Mouse (Mus musculus) erythroblast, adult 5-6 weeks (primary cell): ENCODE data around the gene Nxph4. TPM values are rescaled to one million over a fixed set of nuclear protein-coding genes. Genes with fewer than 3 reads are reported as not detected.
A peak's percentile ranks its signal among the peaks of the same experiment; 100 is the strongest.

Experiments
- ATAC-seq: replicated peaks from 2 replicates; pipeline ENCODE4 v1.8.0; 2016; ENCODE audit warnings: moderate number of reproducible peaks, mild to moderate bottlenecking, moderate TSS enrichment, inconsistent platforms; ENCODE audit not compliant: poor library complexity, low FRiP score, severe bottlenecking
- total RNA-seq, 2 experiments: library from RNA; stranded (forward) in 1 of 2; stranded (reverse) in 1 of 2; fragments of 150-400 nt in 1 of 2; fragments of 200-764, 138-1000 nt in 1 of 2; gene quantifications; 2 replicates each; pipeline versions ENCODE4 v1.2.3 to v1.2.4; 2015 to 2017; ENCODE audit warnings: low replicate concordance in 2 of 2

The Nxph4 gene
- total RNA-seq (2015; ENCODE audit: low replicate concordance) (not detected in 2 replicates), total RNA-seq (2017; ENCODE audit: low replicate concordance) (not detected in 2 replicates)

GRCm38 (mm10) chr10:127534036-127534928, at the start of gene Nxph4:
TSS of gene Nxph4 (minus strand) at chr10:127534559.
- no peak for ATAC-seq

DNA sequence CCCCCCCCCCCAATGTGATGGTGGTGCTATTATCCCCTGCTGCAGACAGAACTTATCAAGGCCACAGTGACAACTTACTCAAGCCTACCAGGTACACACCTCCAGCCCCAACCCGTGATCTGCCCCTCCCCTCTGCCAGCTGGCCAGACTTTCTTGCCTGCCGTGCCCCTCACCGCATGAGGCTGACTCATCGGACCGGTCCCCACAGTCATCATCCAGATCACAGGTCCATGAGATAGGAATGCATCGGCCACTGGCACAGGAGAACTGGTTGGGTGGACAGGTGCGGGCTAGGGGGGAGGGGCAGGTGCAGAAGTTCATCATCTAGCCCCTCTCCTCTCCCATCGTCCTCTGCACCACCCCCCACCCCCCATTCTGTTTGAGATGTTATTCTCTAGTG, 49.3 kb upstream of the Nxph4 start:
- no peak for ATAC-seq

GRCm38 (mm10) chr10:127581291-127581690, 46.9 kb upstream of the Nxph4 start:
- no peak for ATAC-seq

- ATAC-seq: no peak
Observed at GRCm38 (mm10) chr10:127577982-127578381, 43.6 kb upstream of the Nxph4 start.

DNA sequence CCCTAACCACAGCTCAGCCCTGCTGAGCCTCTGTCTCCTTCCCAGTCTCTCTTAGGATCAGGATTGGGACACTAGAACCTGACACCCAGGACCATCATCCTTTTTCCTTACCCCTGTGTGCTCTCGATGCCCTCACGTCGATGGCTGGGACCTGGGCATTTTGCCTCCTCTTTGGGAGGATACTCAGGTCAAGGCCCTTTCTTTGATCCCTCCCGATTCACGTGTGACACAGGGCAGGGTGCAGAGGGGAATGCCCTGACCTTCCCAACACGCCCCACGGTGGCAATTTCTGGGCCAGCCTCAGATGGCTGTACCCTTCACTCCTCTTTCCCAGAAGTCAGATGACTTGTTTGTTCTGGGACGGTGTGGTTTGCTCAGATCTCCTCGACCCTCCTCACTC, 42.8 kb upstream of the Nxph4 start:
- ATAC-seq: no peak

- ATAC-seq: peak; percentile 62
Observed at GRCm38 (mm10) chr10:127576381-127576961, 42.1 kb upstream of the Nxph4 start.

- ATAC-seq: no peak
Observed at GRCm38 (mm10) chr10:127575741-127576140, 41.4 kb upstream of the Nxph4 start.

GRCm38 (mm10) chr10:127572281-127572680, 37.9 kb upstream of the Nxph4 start:
- no peak for ATAC-seq

GRCm38 (mm10) chr10:127570937-127571641, 36.7 kb upstream of the Nxph4 start:
- peak; percentile 64 for ATAC-seq

DNA sequence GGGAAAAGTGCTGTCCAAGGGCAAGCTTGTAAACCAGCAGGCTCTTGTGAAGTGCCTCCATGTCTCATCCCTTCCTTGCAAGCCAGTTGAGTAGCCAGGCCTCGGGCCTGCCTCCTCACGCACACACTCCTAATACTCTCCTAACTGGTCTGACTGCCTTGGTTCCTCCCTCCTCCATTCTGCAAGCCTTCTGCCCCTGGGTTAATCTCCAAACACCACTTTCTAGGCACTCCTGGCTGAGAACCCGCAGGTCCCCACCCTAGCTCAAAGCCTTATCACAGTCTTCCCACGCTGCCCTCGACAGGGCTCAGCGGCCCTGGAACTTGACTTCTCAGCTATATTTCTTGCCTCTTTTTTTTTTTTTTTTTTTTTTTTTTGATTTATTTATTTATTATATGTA, 36.0 kb upstream of the Nxph4 start:
- ATAC-seq: peak; percentile 91

GRCm38 (mm10) chr10:127569450-127569849, 35.1 kb upstream of the Nxph4 start:
- ATAC-seq: peak; percentile 66

DNA sequence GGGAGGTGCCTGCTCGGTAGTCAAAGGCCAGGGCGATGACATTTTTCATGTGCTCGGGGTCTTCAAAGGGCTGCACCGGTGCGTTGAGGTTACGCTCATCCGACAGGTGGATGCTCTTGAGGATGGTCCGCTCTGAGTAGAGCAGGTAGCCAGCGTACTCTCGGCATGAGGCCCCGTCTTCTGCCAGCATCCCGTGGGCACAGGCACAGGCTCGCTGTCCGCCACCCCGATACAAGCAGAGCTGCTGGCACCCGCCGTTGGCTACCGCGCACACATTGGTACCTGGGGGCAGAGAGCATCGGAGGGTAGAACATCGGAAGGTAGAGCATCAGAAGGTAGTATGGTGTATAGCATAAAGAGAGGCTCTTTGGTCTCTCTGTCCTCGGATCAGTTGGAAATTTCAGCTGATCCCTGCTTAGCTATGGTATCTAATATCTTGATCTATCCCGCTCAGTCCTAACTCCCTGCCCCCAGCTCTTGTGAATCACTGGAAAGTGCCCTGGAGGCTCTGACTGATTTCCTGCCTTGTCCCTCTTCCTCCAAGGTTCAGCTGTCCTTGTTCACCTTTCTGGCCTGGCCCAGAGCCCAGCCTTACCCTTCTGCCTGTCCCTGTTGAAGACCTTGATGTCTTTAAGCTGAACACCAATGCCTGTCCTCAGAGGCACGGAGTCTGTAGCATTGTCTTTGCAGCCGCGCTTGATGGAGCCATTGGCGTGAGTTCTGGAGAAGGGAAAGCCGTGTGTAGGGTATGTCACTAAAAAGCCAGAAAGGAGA, 32.4 kb upstream of the Nxph4 start:
- no peak for ATAC-seq

DNA sequence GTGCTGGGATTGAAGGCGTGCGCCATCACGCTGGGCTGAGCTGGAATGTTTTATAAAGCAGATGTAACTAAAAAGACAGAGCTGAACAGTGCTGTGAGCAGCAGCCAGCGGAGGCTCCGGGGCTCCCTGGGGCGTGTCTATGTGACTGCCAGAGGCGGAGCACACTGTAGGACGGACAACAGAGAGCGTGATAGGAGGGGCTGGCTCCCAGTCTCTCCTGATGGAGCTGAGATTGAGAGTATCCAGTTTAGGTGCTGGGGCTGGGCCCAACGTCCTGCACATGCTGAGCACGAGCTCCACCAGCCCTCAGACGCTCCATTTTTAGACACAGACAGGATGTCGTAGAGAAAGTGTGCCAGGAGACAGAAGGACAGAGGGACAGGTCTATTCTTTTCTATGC, 29.9 kb upstream of the Nxph4 start:
- no peak for ATAC-seq

DNA sequence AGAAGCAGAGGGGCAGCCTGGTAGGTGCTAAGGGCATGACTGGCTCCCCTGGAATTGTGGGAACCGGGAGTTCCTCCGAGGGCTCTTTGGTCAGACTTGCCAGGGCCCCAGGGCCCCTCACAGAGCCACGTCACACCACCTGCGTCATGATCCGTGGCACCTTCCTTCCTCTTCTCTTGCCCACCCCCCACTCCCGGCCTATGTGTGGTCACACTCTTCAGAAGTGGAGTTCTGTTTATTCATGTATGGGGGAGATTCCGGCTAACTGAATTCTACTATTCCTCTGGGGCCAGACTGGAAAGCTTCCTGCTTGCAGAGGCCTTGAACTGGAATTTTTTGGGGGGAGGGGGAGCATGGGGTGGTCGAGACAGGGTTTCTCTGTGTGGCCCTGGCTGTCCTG, 29.5 kb upstream of the Nxph4 start:
- no peak for ATAC-seq

- no peak for ATAC-seq
Observed at GRCm38 (mm10) chr10:127561145-127561544, 26.8 kb upstream of the Nxph4 start.

GRCm38 (mm10) chr10:127557397-127557796, 23.0 kb upstream of the Nxph4 start:
- ATAC-seq: no peak

DNA sequence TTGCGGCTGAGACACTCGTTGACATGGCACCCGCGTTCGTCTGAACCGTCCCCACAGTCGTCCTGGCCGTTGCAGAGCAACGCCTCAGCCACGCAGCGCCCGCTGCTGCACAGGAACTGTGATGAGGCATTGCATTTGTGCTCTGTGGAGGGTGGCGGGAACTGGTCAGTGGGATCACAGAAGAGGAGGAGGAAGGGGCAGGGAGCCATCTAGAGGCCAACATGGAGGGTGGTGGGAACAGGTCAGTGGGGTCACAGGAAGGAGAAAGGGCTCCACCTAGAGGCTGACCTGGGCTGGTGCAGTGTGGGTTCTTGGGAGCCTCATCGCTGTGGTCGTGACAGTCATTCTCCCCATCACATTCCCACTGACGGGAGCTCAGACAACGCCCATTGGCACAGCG, 21.3 kb upstream of the Nxph4 start:
- ATAC-seq: peak; percentile 53

DNA sequence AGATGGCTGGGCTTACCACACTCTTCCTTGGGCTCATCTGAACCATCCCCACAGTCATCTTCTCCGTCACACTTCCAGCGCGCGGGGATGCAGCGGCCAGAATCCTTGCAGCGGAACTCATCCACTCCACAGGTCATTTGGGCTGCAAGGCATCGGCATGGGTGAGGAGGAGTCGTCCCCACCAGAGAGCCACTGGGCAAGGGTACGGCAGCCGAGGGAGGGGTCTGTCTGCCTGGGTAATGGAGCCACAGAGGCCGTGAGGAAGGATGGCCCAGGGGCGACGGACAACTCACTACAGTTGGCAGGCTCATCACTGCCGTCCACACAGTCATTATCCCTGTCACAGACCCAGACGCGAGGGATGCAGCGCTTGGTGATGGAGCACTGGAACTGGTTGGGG, 15.5 kb upstream of the Nxph4 start:
- ATAC-seq: no peak

- ATAC-seq: no peak
Observed at GRCm38 (mm10) chr10:127548236-127548635, 13.9 kb upstream of the Nxph4 start.

DNA sequence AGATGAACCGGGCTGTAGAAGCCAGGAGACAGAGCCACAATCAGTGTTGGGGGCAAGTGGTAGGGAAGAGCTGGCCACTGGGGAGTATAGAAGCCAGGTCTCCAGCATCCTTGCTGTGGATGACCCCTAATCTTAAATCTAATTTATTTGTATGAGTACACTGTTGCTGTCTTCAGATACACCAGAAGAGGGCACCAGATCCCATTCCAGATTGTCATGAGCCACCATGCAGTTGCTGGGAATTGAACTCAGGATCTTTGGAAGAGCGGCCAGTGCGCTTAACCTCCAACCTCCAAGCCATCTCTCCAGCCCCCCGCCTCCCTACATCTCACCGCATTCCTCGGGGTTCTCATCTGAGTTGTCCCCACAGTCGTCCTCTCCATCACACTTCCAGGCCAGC, 12.1 kb upstream of the Nxph4 start:
- no peak for ATAC-seq
